Mouse (Mus musculus): ENCODE measurements around the gene Snap25. TPM values are rescaled to one million over a fixed set of nuclear protein-coding genes. Genes with fewer than 3 reads are reported as not detected.

The Snap25 gene
- polyA plus RNA-seq (2012; ENCODE audit: insufficient read depth, insufficient read length, low replicate concordance, missing spikeins): 956 and 1,571 TPM in 2 replicates

- Histone ChIP-seq H3K4me3 (ENCODE audit: insufficient read depth, low read depth, low read length) (peak within 1 kb of the TSS; percentile 64), H3K27ac (ENCODE audit: insufficient read depth, low read depth, low read length) (peak within 1 kb of the TSS; percentile 96), H3K4me1 (ENCODE audit: control insufficient read depth, insufficient read depth, low read length) (peaks cover 8% of the 10 kb centered on the region; the same call in 1 of the 2 replicates)
- TF ChIP-seq CTCF (IDR thresholded peaks at IDR 0.05; ENCODE audit: insufficient read depth, low read depth, low read length) (no peak), POLR2A (IDR thresholded peaks at IDR 0.05; ENCODE audit: insufficient read depth, low read depth, low read length) (peak; percentile 75)
- WGBS: 0% methylated on average over 20 of the region's 20 CpGs
Observed at GRCm38 (mm10) chr2:136713299-136713758, at the start of gene Snap25. Gene Snap25, plus strand, starts transcription at chr2:136713453.

- Histone ChIP-seq H3K4me3 (ENCODE audit: insufficient read depth, low read depth, low read length) (no peak overlapping the region), H3K4me1 (ENCODE audit: control insufficient read depth, insufficient read depth, low read length) (no peaks in the 10 kb centered on the region), H3K27ac (ENCODE audit: insufficient read depth, low read depth, low read length) (no peak overlapping the region)
- WGBS: 77% methylated on average over 1 of the region's 1 CpGs
- TF ChIP-seq POLR2A (IDR thresholded peaks at IDR 0.05; ENCODE audit: insufficient read depth, low read depth, low read length) (no peak), CTCF (IDR thresholded peaks at IDR 0.05; ENCODE audit: insufficient read depth, low read depth, low read length) (no peak)
Observed at GRCm38 (mm10) chr2:136666951-136667350, 46.3 kb upstream of the Snap25 start.

GRCm38 (mm10) chr2:136669183-136669582 lies 44.1 kb upstream of the Snap25 start:
- Histone ChIP-seq H3K27ac (ENCODE audit: insufficient read depth, low read depth, low read length) (no peak overlapping the region), H3K4me3 (ENCODE audit: insufficient read depth, low read depth, low read length) (no peak overlapping the region), H3K4me1 (ENCODE audit: control insufficient read depth, insufficient read depth, low read length) (no peaks in the 10 kb centered on the region)
- TF ChIP-seq POLR2A (IDR thresholded peaks at IDR 0.05; ENCODE audit: insufficient read depth, low read depth, low read length) (no peak), CTCF (IDR thresholded peaks at IDR 0.05; ENCODE audit: insufficient read depth, low read depth, low read length) (no peak)
- 87% methylated on average over 3 of the region's 3 CpGs for WGBS

- TF ChIP-seq POLR2A (IDR thresholded peaks at IDR 0.05; ENCODE audit: insufficient read depth, low read depth, low read length) (no peak), CTCF (IDR thresholded peaks at IDR 0.05; ENCODE audit: insufficient read depth, low read depth, low read length) (no peak)
- 74% methylated on average over 3 of the region's 3 CpGs for WGBS
- no peak overlapping the region for H3K4me3 ChIP-seq (ENCODE audit: insufficient read depth, low read depth, low read length)
- H3K4me1 ChIP-seq (ENCODE audit: control insufficient read depth, insufficient read depth, low read length): no peaks in the 10 kb centered on the region
- no peak overlapping the region for H3K27ac ChIP-seq (ENCODE audit: insufficient read depth, low read depth, low read length)
Observed at GRCm38 (mm10) chr2:136669665-136670064, 43.6 kb upstream of the Snap25 start.

- Histone ChIP-seq H3K4me1 (ENCODE audit: control insufficient read depth, insufficient read depth, low read length) (no peaks in the 10 kb centered on the region), H3K27ac (ENCODE audit: insufficient read depth, low read depth, low read length) (peak overlapping the region; percentile 91), H3K4me3 (ENCODE audit: insufficient read depth, low read depth, low read length) (no peak overlapping the region)
- WGBS: 20% methylated on average over 9 of the region's 9 CpGs
- no peak for TF ChIP-seq POLR2A (IDR thresholded peaks at IDR 0.05; ENCODE audit: insufficient read depth, low read depth, low read length)
- no peak for TF ChIP-seq CTCF (IDR thresholded peaks at IDR 0.05; ENCODE audit: insufficient read depth, low read depth, low read length)
Observed at GRCm38 (mm10) chr2:136670539-136671271, 42.5 kb upstream of the Snap25 start.

- H3K27ac ChIP-seq (ENCODE audit: insufficient read depth, low read depth, low read length): no peak overlapping the region
Observed at GRCm38 (mm10) chr2:136674077-136674757, 39.0 kb upstream of the Snap25 start.

GRCm38 (mm10) chr2:136676196-136676595 lies 37.1 kb upstream of the Snap25 start:
- 72% methylated on average over 2 of the region's 2 CpGs for WGBS
- no peak overlapping the region for H3K27ac ChIP-seq (ENCODE audit: insufficient read depth, low read depth, low read length)

More at GRCm38 (mm10) chr2:136674077-136674757, 39.0 kb upstream of the Snap25 start:
- Histone ChIP-seq H3K4me1 (ENCODE audit: control insufficient read depth, insufficient read depth, low read length) (peaks cover 10% of the 10 kb centered on the region), H3K4me3 (ENCODE audit: insufficient read depth, low read depth, low read length) (no peak overlapping the region)
- WGBS: 87% methylated on average over 4 of the region's 4 CpGs
- TF ChIP-seq CTCF (IDR thresholded peaks at IDR 0.05; ENCODE audit: insufficient read depth, low read depth, low read length) (no peak), POLR2A (IDR thresholded peaks at IDR 0.05; ENCODE audit: insufficient read depth, low read depth, low read length) (no peak)

GRCm38 (mm10) chr2:136676918-136677445 lies 36.3 kb upstream of the Snap25 start:
- 58% methylated on average over 8 of the region's 8 CpGs for WGBS
- Histone ChIP-seq H3K4me3 (ENCODE audit: insufficient read depth, low read depth, low read length) (no peak overlapping the region), H3K4me1 (ENCODE audit: control insufficient read depth, insufficient read depth, low read length) (peaks cover 15% of the 10 kb centered on the region), H3K27ac (ENCODE audit: insufficient read depth, low read depth, low read length) (no peak overlapping the region)
- TF ChIP-seq CTCF (IDR thresholded peaks at IDR 0.05; ENCODE audit: insufficient read depth, low read depth, low read length) (no peak), POLR2A (IDR thresholded peaks at IDR 0.05; ENCODE audit: insufficient read depth, low read depth, low read length) (no peak)

More at GRCm38 (mm10) chr2:136676196-136676595, 37.1 kb upstream of the Snap25 start:
- Histone ChIP-seq H3K4me3 (ENCODE audit: insufficient read depth, low read depth, low read length) (no peak overlapping the region), H3K4me1 (ENCODE audit: control insufficient read depth, insufficient read depth, low read length) (peaks cover 15% of the 10 kb centered on the region)
- TF ChIP-seq POLR2A (IDR thresholded peaks at IDR 0.05; ENCODE audit: insufficient read depth, low read depth, low read length) (no peak), CTCF (IDR thresholded peaks at IDR 0.05; ENCODE audit: insufficient read depth, low read depth, low read length) (no peak)
